8 mouse cellular contexts compared by ENCODE assay signal in the genomic region with DNA sequence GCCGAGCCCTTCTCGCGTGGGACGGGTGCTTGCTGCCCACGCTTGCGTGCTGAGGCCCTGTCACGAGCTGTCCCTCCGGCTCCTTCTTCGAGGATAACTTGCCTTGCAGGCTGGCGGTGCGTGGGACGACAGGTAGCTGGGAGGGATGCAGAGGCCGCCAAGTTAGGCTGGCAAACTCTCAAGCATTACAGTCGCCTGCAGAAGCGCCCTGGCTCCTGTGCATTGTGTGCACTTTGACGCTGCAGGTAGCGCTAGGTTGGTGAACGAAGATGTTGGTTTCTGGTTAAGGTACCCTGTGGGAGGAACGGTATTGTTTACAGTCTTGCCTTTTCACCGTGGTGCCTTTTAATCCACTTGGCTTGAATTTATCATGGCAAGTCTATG. TPM values are rescaled to one million over a fixed set of nuclear protein-coding genes. Genes with fewer than 3 reads are reported as not detected.
DNase-seq lines count a peak whose midpoint lies in the region; ATAC-seq lines count a peak whose summit lies in the region.

No protein-coding gene starts in this region.

- 0% methylated on average over 20 of the region's 20 CpGs for WGBS in kidney, embryonic 16.5 days
- 0% methylated on average over 20 of the region's 20 CpGs for WGBS in forebrain, embryonic 13.5 days
- WGBS in liver, embryonic 12.5 days (ENCODE audit: insufficient replicate concordance): under 1% methylated on average over 20 of the region's 20 CpGs

- H3K27ac ChIP-seq in kidney, embryonic 16.5 days (ENCODE audit: low read length): peak overlapping the region; percentile 84
- H3K27ac ChIP-seq in forebrain, embryonic 13.5 days: peak overlapping the region; percentile 54; the same call in 1 of the 2 replicates
- H3K27ac ChIP-seq in liver, embryonic 12.5 days: peak overlapping the region; percentile 74

- 0 out of 2 replicates have a peak, but pooled peaks have one; percentile 47 for ATAC-seq in kidney, embryonic 16.5 days (ENCODE audit: low FRiP score, low TSS enrichment)
- peak; percentile 8 for ATAC-seq in activated CD4-positive, CD25-positive, alpha-beta regulatory T cell, adult 4 months
- no peak for ATAC-seq in forebrain, embryonic 13.5 days
- no peak; the same call in 1 of the 2 replicates for ATAC-seq in liver, embryonic 12.5 days

- no peaks in the 10 kb centered on the region for H3K9me3 ChIP-seq in kidney, embryonic 16.5 days (ENCODE audit: low read length)
- H3K9me3 ChIP-seq in forebrain, embryonic 13.5 days (replicated peaks): no peaks in the 10 kb centered on the region
- no peaks in the 10 kb centered on the region for H3K9me3 ChIP-seq in liver, embryonic 12.5 days (replicated peaks)

- H3K27me3 ChIP-seq in kidney, embryonic 16.5 days (ENCODE audit: insufficient read depth, low read length): no peaks in the 10 kb centered on the region
- H3K27me3 ChIP-seq in forebrain, embryonic 13.5 days: no peaks in the 10 kb centered on the region
- no peaks in the 10 kb centered on the region for H3K27me3 ChIP-seq in liver, embryonic 12.5 days (replicated peaks)

- H3K4me1 ChIP-seq in kidney, embryonic 16.5 days (ENCODE audit: insufficient read depth, low read length): peaks cover 14% of the 10 kb centered on the region
- H3K4me1 ChIP-seq in forebrain, embryonic 13.5 days: peaks cover 39% of the 10 kb centered on the region
- H3K4me1 ChIP-seq in liver, embryonic 12.5 days: peaks cover 39% of the 10 kb centered on the region

- H3K36me3 ChIP-seq in kidney, embryonic 16.5 days (ENCODE audit: insufficient read depth, low read length): peaks cover 14% of the 10 kb centered on the region
- H3K36me3 ChIP-seq in forebrain, embryonic 13.5 days (ENCODE audit: poor library complexity, severe bottlenecking): peaks cover 19% of the 10 kb centered on the region
- peaks cover 28% of the 10 kb centered on the region for H3K36me3 ChIP-seq in liver, embryonic 12.5 days

- peak overlapping the region; percentile 93 for H3K9ac ChIP-seq in kidney, embryonic 16.5 days (replicated peaks; ENCODE audit: low read length)
- peak overlapping the region; percentile 91 for H3K9ac ChIP-seq in forebrain, embryonic 13.5 days
- H3K9ac ChIP-seq in liver, embryonic 12.5 days: peak overlapping the region; percentile 93

- H3K4me2 ChIP-seq in kidney, embryonic 16.5 days (replicated peaks; ENCODE audit: low read depth, low read length): peak overlapping the region; percentile 79
- peak overlapping the region; percentile 76 for H3K4me2 ChIP-seq in forebrain, embryonic 13.5 days
- H3K4me2 ChIP-seq in liver, embryonic 12.5 days: peak overlapping the region; percentile 79

- peak overlapping the region; percentile 99 for H3K4me3 ChIP-seq in kidney, embryonic 16.5 days (ENCODE audit: low read length)
- H3K4me3 ChIP-seq in forebrain, embryonic 13.5 days: peak overlapping the region; percentile 91
- peak overlapping the region; percentile 96 for H3K4me3 ChIP-seq in liver, embryonic 12.5 days

- DNase-seq in kidney, adult 18-20 months: no peak
- peak; percentile 23 for DNase-seq in telencephalon, adult 2 months (ENCODE audit: low read depth, low spot score)
- DNase-seq in thymus, postnatal 0 days (ENCODE audit: low spot score): no peak
- DNase-seq in embryo, embryonic 10.5 days (ENCODE audit: low spot score): no peak

RNA-seq across cellular contexts. Expression of a gene that starts 0.5 kb away (rescaled TPM):
- 15.1 and 17.8 TPM in 2 replicates for polyA plus RNA-seq in kidney, embryonic 16.5 days (2015; fragmentation: Nextera tagmentation; extraction: Ambion mirVana)
- polyA plus RNA-seq in activated CD4-positive, CD25-positive, alpha-beta regulatory T cell, adult 4 months (2017; shearing (Covaris generic)): 10 to 100 TPM; 17.6 to 19.5 TPM
- 24.1 and 26.0 TPM in 2 replicates for polyA plus RNA-seq in forebrain, embryonic 13.5 days (2015; fragmentation: Nextera tagmentation; extraction: Ambion mirVana)
- 10.1 and 10.5 TPM in 2 replicates for polyA plus RNA-seq in liver, embryonic 12.5 days (2016; fragmentation: Nextera tagmentation; extraction: Ambion mirVana)
- 14.1 and 17.1 TPM in 2 replicates for polyA plus RNA-seq in thymus, postnatal 0 days (2015; fragmentation: Nextera tagmentation; extraction: Ambion mirVana)

Comparison
In these comparisons a context has a peak if more than half of its experiments do, and no peak if none do; other contexts are left out.
1. ATAC-seq: peak in kidney, embryonic 16.5 days (single experiment) and activated CD4-positive, CD25-positive, alpha-beta regulatory T cell, adult 4 months (single experiment); none in forebrain, embryonic 13.5 days (single experiment) and liver, embryonic 12.5 days (single experiment).
2. Peak in every context shown above with its lines, with median percentiles within 50 percentile points of each other: H3K27ac ChIP-seq, H3K4me2 ChIP-seq, H3K4me3 ChIP-seq and H3K9ac ChIP-seq.